Mouse (Mus musculus): ENCODE data around the gene Tbc1d30. TPM values are rescaled to one million over a fixed set of nuclear protein-coding genes. Genes with fewer than 3 reads are reported as not detected.

The Tbc1d30 gene
- polyA plus RNA-seq, 2 experiments = 0.11 to 0.26 TPM

DNA sequence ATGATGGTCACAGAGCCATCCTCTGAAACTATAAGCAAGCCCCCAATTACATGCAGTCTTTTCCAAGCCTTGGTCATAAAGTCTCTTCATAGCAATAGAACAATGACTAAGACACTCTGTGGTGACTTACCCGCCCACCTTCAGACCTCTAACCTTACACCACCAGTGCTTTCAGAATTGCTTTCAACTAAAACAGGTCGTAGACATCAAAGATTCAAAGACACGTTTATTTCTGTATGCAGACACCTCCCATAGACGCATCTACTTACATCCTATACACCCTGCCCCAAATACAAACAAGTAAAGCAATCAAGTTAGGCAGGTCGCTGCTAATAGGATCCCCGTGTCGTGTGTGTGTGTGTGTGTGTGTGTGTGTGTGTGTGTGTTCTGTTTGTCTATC lies 50.4 kb downstream of the Tbc1d30 start:
- no peak overlapping the region for H3K4me3 ChIP-seq (ENCODE audit: insufficient read depth in 1 of 2, low read depth in 2 of 2, low read length in 2 of 2)
- H3K9me3 ChIP-seq (ENCODE audit: control insufficient read depth, low read length) = no peaks in the 10 kb centered on the region
- H3K4me2 ChIP-seq (ENCODE audit: low read depth) = no peak overlapping the region
- H3K27ac ChIP-seq = no peak overlapping the region
- 69% methylated on average over 7 of the region's 7 CpGs for WGBS (ENCODE audit: insufficient replicate concordance)
- no peak overlapping the region for H3K9ac ChIP-seq (replicated peaks)
- H3K27me3 ChIP-seq (ENCODE audit: control insufficient read depth, insufficient read depth, low read length) = no peaks in the 10 kb centered on the region
- TF ChIP-seq CTCF (IDR thresholded peaks at IDR 0.05; ENCODE audit: low read depth) (no peak), EP300 (IDR thresholded peaks at IDR 0.05; ENCODE audit: low read depth) (no peak)
- ATAC-seq (ENCODE audit: insufficient read depth) (no peak), DNase-seq (ENCODE audit: low read depth in 3 of 3, low spot score in 3 of 3) (no peak)
- peaks cover 0 to 1% of the 10 kb centered on the region in 2 experiments; a peak in 1 of 4 replicates for H3K4me1 ChIP-seq (replicated peaks; ENCODE audit: control insufficient read depth in 2 of 2, insufficient read depth in 2 of 2, low read length in 1 of 2)
- H3K36me3 ChIP-seq (replicated peaks; ENCODE audit: control insufficient read depth, insufficient read depth, low read depth) = no peaks in the 10 kb centered on the region

- Histone ChIP-seq H3K27ac (no peak overlapping the region), H3K9ac (replicated peaks) (no peak overlapping the region), H3K4me3 (ENCODE audit: insufficient read depth in 1 of 2, low read depth in 2 of 2, low read length in 2 of 2) (peak overlapping the region in 1 of 2 experiments; percentile 29; a peak in 1 of 4 replicates), H3K36me3 (replicated peaks; ENCODE audit: control insufficient read depth, insufficient read depth, low read depth) (no peaks in the 10 kb centered on the region), H3K4me2 (ENCODE audit: low read depth) (peak overlapping the region; percentile 25), H3K27me3 (ENCODE audit: control insufficient read depth, insufficient read depth, low read length) (no peaks in the 10 kb centered on the region), H3K9me3 (ENCODE audit: control insufficient read depth, low read length) (no peaks in the 10 kb centered on the region), H3K4me1 (replicated peaks; ENCODE audit: control insufficient read depth in 2 of 2, insufficient read depth in 2 of 2, low read length in 1 of 2) (peaks cover 0 to 1% of the 10 kb centered on the region in 2 experiments; a peak in 1 of 4 replicates)
- TF ChIP-seq CTCF (IDR thresholded peaks at IDR 0.05; ENCODE audit: low read depth) = no peak
- TF ChIP-seq EP300 (IDR thresholded peaks at IDR 0.05; ENCODE audit: low read depth) = no peak
- ATAC-seq (ENCODE audit: insufficient read depth) (no peak), DNase-seq (ENCODE audit: low read depth in 3 of 3, low spot score in 3 of 3) (peak in 1 of 3 experiments; percentile 9)
- 25% methylated on average over 25 of the region's 25 CpGs for WGBS (ENCODE audit: insufficient replicate concordance)
Observed at GRCm38 (mm10) chr10:121297054-121297701, 53.9 kb downstream of the Tbc1d30 start.

DNA sequence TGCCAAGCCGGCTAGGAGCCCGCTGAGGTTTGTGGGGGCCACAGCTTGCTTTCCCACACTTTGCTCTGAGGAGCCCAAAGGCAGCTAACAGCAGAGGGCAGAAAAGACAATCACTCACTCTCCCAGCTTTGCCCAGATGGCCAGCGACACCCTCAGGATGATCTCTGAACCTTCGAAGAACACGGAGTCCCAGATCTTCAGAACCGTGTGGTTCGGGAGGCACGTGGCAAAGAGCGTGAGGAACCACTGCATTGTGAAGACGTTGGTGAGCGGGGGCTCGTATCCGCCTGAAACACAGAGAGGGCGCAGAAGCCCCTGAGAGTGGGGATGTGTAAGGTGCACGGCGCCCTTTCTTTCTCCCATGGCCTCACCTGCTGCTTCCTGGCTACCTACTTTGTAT lies 56.6 kb downstream of the Tbc1d30 start:
- TF ChIP-seq EP300 (IDR thresholded peaks at IDR 0.05; ENCODE audit: low read depth) (no peak), CTCF (IDR thresholded peaks at IDR 0.05; ENCODE audit: low read depth) (no peak)
- no peaks in the 10 kb centered on the region for H3K27me3 ChIP-seq (ENCODE audit: control insufficient read depth, insufficient read depth, low read length)
- H3K9me3 ChIP-seq (ENCODE audit: control insufficient read depth, low read length) = no peaks in the 10 kb centered on the region
- no peak overlapping the region for H3K9ac ChIP-seq (replicated peaks)
- H3K36me3 ChIP-seq (replicated peaks; ENCODE audit: control insufficient read depth, insufficient read depth, low read depth) = no peaks in the 10 kb centered on the region
- ATAC-seq (ENCODE audit: insufficient read depth) (no peak), DNase-seq (ENCODE audit: low read depth in 3 of 3, low spot score in 3 of 3) (no peak)
- H3K4me3 ChIP-seq (ENCODE audit: insufficient read depth in 1 of 2, low read depth in 2 of 2, low read length in 2 of 2) = no peak overlapping the region
- peaks cover 0 to 1% of the 10 kb centered on the region in 2 experiments; a peak in 1 of 4 replicates for H3K4me1 ChIP-seq (replicated peaks; ENCODE audit: control insufficient read depth in 2 of 2, insufficient read depth in 2 of 2, low read length in 1 of 2)
- 67% methylated on average over 16 of the region's 16 CpGs for WGBS (ENCODE audit: insufficient replicate concordance)
- no peak overlapping the region for H3K4me2 ChIP-seq (ENCODE audit: low read depth)
- H3K27ac ChIP-seq = no peak overlapping the region

DNA sequence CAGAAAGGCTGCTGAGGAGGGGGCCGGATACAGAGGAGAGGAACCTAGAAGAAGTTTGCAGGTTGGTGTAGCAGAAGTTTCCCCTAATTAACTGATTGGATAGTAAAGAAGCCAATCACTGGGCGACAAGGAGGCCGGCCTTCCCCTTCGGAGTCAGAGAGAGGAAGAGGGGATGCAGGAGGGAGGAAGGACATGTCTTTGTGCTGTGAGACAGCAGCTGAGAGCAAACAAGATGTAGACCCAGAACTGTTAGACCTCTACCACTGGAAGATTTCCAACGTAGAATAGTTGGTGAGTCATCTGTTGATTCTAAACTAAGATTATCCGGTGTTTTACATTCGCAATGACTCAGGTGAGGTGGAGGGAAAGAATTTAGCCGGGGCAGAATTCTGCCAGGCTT lies 57.2 kb downstream of the Tbc1d30 start:
- H3K9ac ChIP-seq (replicated peaks) = no peak overlapping the region
- TF ChIP-seq CTCF (IDR thresholded peaks at IDR 0.05; ENCODE audit: low read depth) (no peak), EP300 (IDR thresholded peaks at IDR 0.05; ENCODE audit: low read depth) (no peak)
- H3K4me1 ChIP-seq (replicated peaks; ENCODE audit: control insufficient read depth in 2 of 2, insufficient read depth in 2 of 2, low read length in 1 of 2) = peaks cover 0 to 1% of the 10 kb centered on the region in 2 experiments; a peak in 1 of 4 replicates
- no peaks in the 10 kb centered on the region for H3K27me3 ChIP-seq (ENCODE audit: control insufficient read depth, insufficient read depth, low read length)
- no peak overlapping the region for H3K27ac ChIP-seq
- ATAC-seq (ENCODE audit: insufficient read depth) = no peak
- H3K9me3 ChIP-seq (ENCODE audit: control insufficient read depth, low read length) = no peaks in the 10 kb centered on the region
- H3K4me3 ChIP-seq (ENCODE audit: insufficient read depth in 1 of 2, low read depth in 2 of 2, low read length in 2 of 2) = no peak overlapping the region
- 46% methylated on average over 8 of the region's 8 CpGs for WGBS (ENCODE audit: insufficient replicate concordance)
- H3K4me2 ChIP-seq (ENCODE audit: low read depth) = no peak overlapping the region
- DNase-seq (ENCODE audit: low read depth in 3 of 3, low spot score in 3 of 3) = no peak
- H3K36me3 ChIP-seq (replicated peaks; ENCODE audit: control insufficient read depth, insufficient read depth, low read depth) = no peaks in the 10 kb centered on the region

DNA sequence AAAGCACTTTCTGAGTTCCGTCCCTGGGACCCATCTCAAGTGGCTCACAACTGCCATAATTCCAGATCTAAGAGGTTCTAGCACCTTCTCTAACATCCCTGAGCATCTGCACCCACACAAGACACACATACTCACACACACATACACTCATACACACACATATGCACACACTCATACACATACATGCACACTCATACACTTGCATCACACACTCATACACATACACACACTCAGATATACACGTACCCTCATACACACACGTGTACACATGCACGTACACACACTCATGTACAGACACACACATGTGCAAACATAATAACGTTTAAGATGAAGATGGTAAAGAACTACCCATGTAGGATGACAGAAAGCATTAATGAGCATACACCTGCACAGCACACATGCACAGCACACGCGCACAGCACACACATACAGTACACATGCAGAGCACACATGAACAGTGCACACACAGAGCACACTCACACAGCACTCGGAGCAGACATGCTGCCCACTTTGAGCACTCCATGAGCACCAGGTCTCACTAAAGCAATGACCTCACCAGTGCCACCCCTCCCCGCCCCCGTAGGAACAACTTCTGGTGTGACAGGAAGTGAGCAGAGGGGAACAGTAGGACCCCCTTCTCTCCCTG lies 59.7 kb downstream of the Tbc1d30 start:
- no peak for TF ChIP-seq EP300 (IDR thresholded peaks at IDR 0.05; ENCODE audit: low read depth)
- TF ChIP-seq CTCF (IDR thresholded peaks at IDR 0.05; ENCODE audit: low read depth) = no peak
- Histone ChIP-seq H3K27ac (no peak overlapping the region), H3K9ac (replicated peaks) (no peak overlapping the region), H3K27me3 (ENCODE audit: control insufficient read depth, insufficient read depth, low read length) (no peaks in the 10 kb centered on the region), H3K9me3 (ENCODE audit: control insufficient read depth, low read length) (no peaks in the 10 kb centered on the region), H3K4me3 (ENCODE audit: insufficient read depth in 1 of 2, low read depth in 2 of 2, low read length in 2 of 2) (no peak overlapping the region), H3K36me3 (replicated peaks; ENCODE audit: control insufficient read depth, insufficient read depth, low read depth) (no peaks in the 10 kb centered on the region), H3K4me1 (replicated peaks; ENCODE audit: control insufficient read depth in 2 of 2, insufficient read depth in 2 of 2, low read length in 1 of 2) (no peaks in the 10 kb centered on the region), H3K4me2 (ENCODE audit: low read depth) (no peak overlapping the region)
- no peak for DNase-seq (ENCODE audit: low read depth in 3 of 3, low spot score in 3 of 3)
- no peak for ATAC-seq (ENCODE audit: insufficient read depth)
- WGBS (ENCODE audit: insufficient replicate concordance) = 65% methylated on average over 10 of the region's 10 CpGs

Data from liver, embryonic 14.5 days (tissue).